9 mouse cellular contexts compared by ENCODE assay signal in the genomic region with DNA sequence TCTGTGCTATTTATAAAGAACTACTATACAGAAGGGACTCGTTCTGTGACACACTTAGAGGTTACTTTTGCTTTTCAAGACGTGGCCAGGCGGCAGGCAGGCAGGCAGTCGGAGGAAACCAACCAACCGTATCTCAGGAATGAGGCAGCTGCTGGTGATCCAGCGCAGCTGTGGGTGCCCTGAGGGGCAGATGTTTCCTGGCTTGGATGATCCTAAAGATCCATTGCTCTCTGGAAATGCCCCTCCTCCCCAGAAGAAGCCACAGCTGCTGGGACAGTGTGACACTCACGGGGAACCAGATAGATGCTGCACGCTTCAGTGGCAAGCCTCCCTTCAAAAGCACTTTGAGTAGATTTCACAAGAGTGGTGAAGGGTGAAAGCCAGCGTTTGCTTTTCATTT. TPM values are rescaled to one million over a fixed set of nuclear protein-coding genes. Genes with fewer than 3 reads are reported as not detected.
DNase-seq lines count a peak whose midpoint lies in the region; ATAC-seq and TF ChIP-seq lines count a peak whose summit lies in the region.
"Had no signal": no experiment of that assay in that cellular context is flagged by ENCODE, and none has a peak within 500 bp of the region (broad histone marks: within the 10 kb centered on the region; RNA-seq: fewer than 3 reads in every experiment).

No protein-coding gene starts in this region.

- no peaks in the 10 kb centered on the region for H3K27me3 ChIP-seq in forebrain, embryonic 10.5 days (ENCODE audit: poor library complexity, severe bottlenecking)
- H3K27me3 ChIP-seq in forebrain, embryonic 12.5 days: 0 out of 2 replicates have a peak, but pooled peaks cover 4% of the 10 kb centered on the region
- no peaks in the 10 kb centered on the region for H3K27me3 ChIP-seq in midbrain, embryonic 15.5 days (replicated peaks)

- ATAC-seq in forebrain, embryonic 12.5 days (ENCODE audit: low FRiP score): no peak
- ATAC-seq in midbrain, embryonic 15.5 days (replicated peaks): no peak

- WGBS in forebrain, embryonic 10.5 days: 14% methylated on average over 9 of the region's 9 CpGs
- WGBS in forebrain, embryonic 12.5 days: 17% methylated on average over 9 of the region's 9 CpGs
- 6% methylated on average over 9 of the region's 9 CpGs for WGBS in midbrain, embryonic 15.5 days

- no peaks in the 10 kb centered on the region for H3K9me3 ChIP-seq in forebrain, embryonic 10.5 days
- H3K9me3 ChIP-seq in forebrain, embryonic 12.5 days: no peaks in the 10 kb centered on the region
- no peaks in the 10 kb centered on the region for H3K9me3 ChIP-seq in midbrain, embryonic 15.5 days

- intact Hi-C loops in left cerebral cortex, adult 2 months (cut with DNase I): no loop called here

- H3K9ac ChIP-seq in forebrain, embryonic 12.5 days: no peak overlapping the region
- no peak overlapping the region for H3K9ac ChIP-seq in midbrain, embryonic 15.5 days

- no peaks in the 10 kb centered on the region for H3K36me3 ChIP-seq in forebrain, embryonic 10.5 days (replicated peaks)
- no peaks in the 10 kb centered on the region for H3K36me3 ChIP-seq in forebrain, embryonic 12.5 days (replicated peaks)
- H3K36me3 ChIP-seq in midbrain, embryonic 15.5 days (replicated peaks): no peaks in the 10 kb centered on the region

- peak; percentile 31 for DNase-seq in forebrain, embryonic 10.5 days (ENCODE audit: extremely low spot score, low spot score)
- DNase-seq in embryo, embryonic 11.5 days (ENCODE audit: low read depth, low spot score): peak; percentile 26
- peak; percentile 48 for DNase-seq in kidney, postnatal 14 days
- no peak for DNase-seq in left cerebral cortex, adult 2 months (ENCODE audit: extremely low spot score in 1 of 2, low spot score in 2 of 2)
- no peak for DNase-seq in ovary, postnatal 14 days (ENCODE audit: low spot score)
- DNase-seq in layer of hippocampus, adult 18-20 months (ENCODE audit: low spot score in 2 of 2): no peak

- H3K4me2 ChIP-seq in forebrain, embryonic 12.5 days: no peak overlapping the region
- H3K4me2 ChIP-seq in midbrain, embryonic 15.5 days: peak overlapping the region; percentile 26; the same call in 1 of the 2 replicates

- no peak for TF ChIP-seq CTCF in left cerebral cortex, adult 2 months (IDR thresholded peaks at IDR 0.05)

- H3K4me3 ChIP-seq in forebrain, embryonic 10.5 days: 0 out of 2 replicates have a peak overlapping the region, but pooled peaks have one; percentile 5
- H3K4me3 ChIP-seq in forebrain, embryonic 12.5 days (replicated peaks): no peak overlapping the region
- no peak overlapping the region for H3K4me3 ChIP-seq in midbrain, embryonic 15.5 days
- no peak overlapping the region for H3K4me3 ChIP-seq in left cerebral cortex, adult 2 months
- H3K4me3 ChIP-seq: erythroblast, embryonic 14.5 days had no signal

- peak overlapping the region; percentile 51; the same call in 1 of the 2 replicates for H3K27ac ChIP-seq in forebrain, embryonic 10.5 days
- H3K27ac ChIP-seq in forebrain, embryonic 12.5 days: no peak overlapping the region
- no peak overlapping the region for H3K27ac ChIP-seq in midbrain, embryonic 15.5 days
- no peak overlapping the region for H3K27ac ChIP-seq in left cerebral cortex, adult 2 months

- H3K4me1 ChIP-seq in forebrain, embryonic 10.5 days: peaks cover 27% of the 10 kb centered on the region
- H3K4me1 ChIP-seq in forebrain, embryonic 12.5 days: peaks cover 7% of the 10 kb centered on the region
- H3K4me1 ChIP-seq in midbrain, embryonic 15.5 days: no peaks in the 10 kb centered on the region

RNA-seq across cellular contexts. Expression of a gene that starts 18.9 kb away (rescaled TPM):
- polyA plus RNA-seq in forebrain, embryonic 10.5 days (2016; fragmentation: Nextera tagmentation; extraction: Ambion mirVana): 0.24 and 0.34 TPM in 2 replicates
- 0.17 and 0.18 TPM in 2 replicates for polyA plus RNA-seq in forebrain, embryonic 12.5 days (2016; fragmentation: Nextera tagmentation; extraction: Ambion mirVana)
- 0.12 and 0.27 TPM in 2 replicates for polyA plus RNA-seq in midbrain, embryonic 15.5 days (2015; fragmentation: Nextera tagmentation; extraction: Ambion mirVana)
- under 1 TPM; 0.16 to 0.43 TPM for total RNA-seq in left cerebral cortex, adult 2 months (2021)
- total RNA-seq in layer of hippocampus, adult 18-20 months (2021): under 1 TPM; 0.18 to 0.22 TPM
- polyA plus RNA-seq: erythroblast, embryonic 14.5 days had no signal

RNA-seq across cellular contexts. Expression of a gene that starts 27.9 kb away (rescaled TPM):
- 84.8 and 85.6 TPM in 2 replicates for polyA plus RNA-seq in forebrain, embryonic 10.5 days (2016; fragmentation: Nextera tagmentation; extraction: Ambion mirVana)
- polyA plus RNA-seq in forebrain, embryonic 12.5 days (2016; fragmentation: Nextera tagmentation; extraction: Ambion mirVana): 86.9 and 93.5 TPM in 2 replicates
- 96.7 and 98.0 TPM in 2 replicates for polyA plus RNA-seq in midbrain, embryonic 15.5 days (2015; fragmentation: Nextera tagmentation; extraction: Ambion mirVana)
- 10 to 100 TPM; 71.6 to 75.9 TPM for total RNA-seq in left cerebral cortex, adult 2 months (2021)
- total RNA-seq in layer of hippocampus, adult 18-20 months (2021): 10 to 100 TPM; 67.7 to 72.2 TPM

RNA-seq across cellular contexts. Expression of a gene that starts 42.0 kb away (rescaled TPM):
- 56.0 and 57.2 TPM in 2 replicates for polyA plus RNA-seq in forebrain, embryonic 10.5 days (2016; fragmentation: Nextera tagmentation; extraction: Ambion mirVana)
- polyA plus RNA-seq in forebrain, embryonic 12.5 days (2016; fragmentation: Nextera tagmentation; extraction: Ambion mirVana): 44.1 and 45.4 TPM in 2 replicates
- 25.1 and 30.4 TPM in 2 replicates for polyA plus RNA-seq in midbrain, embryonic 15.5 days (2015; fragmentation: Nextera tagmentation; extraction: Ambion mirVana)
- 10 to 100 TPM; 22.1 to 23.8 TPM for total RNA-seq in left cerebral cortex, adult 2 months (2021)
- 10 to 100 TPM; 25.5 to 26.9 TPM for total RNA-seq in layer of hippocampus, adult 18-20 months (2021)

RNA-seq across cellular contexts. Expression of a gene that starts 42.1 kb away (rescaled TPM):
- 224 and 227 TPM in 2 replicates for polyA plus RNA-seq in forebrain, embryonic 10.5 days (2016; fragmentation: Nextera tagmentation; extraction: Ambion mirVana)
- 136 and 146 TPM in 2 replicates for polyA plus RNA-seq in forebrain, embryonic 12.5 days (2016; fragmentation: Nextera tagmentation; extraction: Ambion mirVana)
- polyA plus RNA-seq in midbrain, embryonic 15.5 days (2015; fragmentation: Nextera tagmentation; extraction: Ambion mirVana): 15.4 TPM in 2 replicates
- total RNA-seq in left cerebral cortex, adult 2 months (2021): 1 to 10 TPM in 1 of 2 experiments, under 1 TPM in 1; 0.87 to 1.2 TPM
- total RNA-seq in layer of hippocampus, adult 18-20 months (2021): 1 to 10 TPM; 1.4 to 1.7 TPM

RNA-seq across cellular contexts. Expression of a gene that starts 45.9 kb away (rescaled TPM):
- polyA plus RNA-seq in forebrain, embryonic 10.5 days (2016; fragmentation: Nextera tagmentation; extraction: Ambion mirVana): 1.6 and 2.6 TPM in 2 replicates
- polyA plus RNA-seq in forebrain, embryonic 12.5 days (2016; fragmentation: Nextera tagmentation; extraction: Ambion mirVana): 2.1 and 2.2 TPM in 2 replicates
- polyA plus RNA-seq in midbrain, embryonic 15.5 days (2015; fragmentation: Nextera tagmentation; extraction: Ambion mirVana): 2.0 and 2.3 TPM in 2 replicates
- not detected for total RNA-seq in left cerebral cortex, adult 2 months (2021)
- total RNA-seq in layer of hippocampus, adult 18-20 months (2021): not detected
- polyA plus RNA-seq: erythroblast, embryonic 14.5 days had no signal

Comparison
In these comparisons a context has a peak if more than half of its experiments do, and no peak if none do; other contexts are left out.
1. DNase-seq: peak in forebrain, embryonic 10.5 days (single experiment), embryo, embryonic 11.5 days (single experiment) and kidney, postnatal 14 days (single experiment); none in left cerebral cortex, adult 2 months (0 of 2), ovary, postnatal 14 days (single experiment) and layer of hippocampus, adult 18-20 months (0 of 2).